In genomic region chr11:22631606-22632313, GRCm38 (mm10) we compare ENCODE assay signal across 8 mouse cellular contexts.
DNase-seq lines count a peak whose midpoint lies in the region; ATAC-seq and TF ChIP-seq lines count a peak whose summit lies in the region.

No protein-coding gene starts in this region.

- peak; percentile 55 for DNase-seq in adrenal gland, postnatal 10 days
- no peak for DNase-seq in adrenal gland, postnatal 25 days
- DNase-seq in NIH3T3 (ENCODE audit: low read depth) = peak; percentile 84
- DNase-seq in hindbrain, embryonic 14.5 days (ENCODE audit: low spot score) = peak; percentile 76
- peak; percentile 40 for DNase-seq in lung, postnatal 25 days (ENCODE audit: low spot score)
- DNase-seq in splenic B cell, adult 2 months (ENCODE audit: low read depth, low spot score) = peak; percentile 70
- DNase-seq in layer of hippocampus, adult 8-10 months (ENCODE audit: low spot score in 2 of 2) = no peak

- H3K36me3 ChIP-seq in hindbrain, embryonic 14.5 days (replicated peaks; ENCODE audit: control insufficient read depth, insufficient read depth) = no peaks in the 10 kb centered on the region
- H3K36me3 ChIP-seq in splenic B cell, adult 2 months (ENCODE audit: control insufficient read depth, insufficient read depth, low read length, poor library complexity, severe bottlenecking) = no peaks in the 10 kb centered on the region

- peak; percentile 54; the same call in 1 of the 2 replicates for ATAC-seq in hindbrain, embryonic 14.5 days (ENCODE audit: low FRiP score)

- peak overlapping the region; percentile 16; the same call in 1 of the 2 replicates for H3K9ac ChIP-seq in hindbrain, embryonic 14.5 days

- H3K27ac ChIP-seq in embryonic fibroblast, embryonic 13.5 days (ENCODE audit: insufficient read depth, low read length) = peak overlapping the region; percentile 24
- no peak overlapping the region for H3K27ac ChIP-seq in hindbrain, embryonic 14.5 days

- peaks cover 14% of the 10 kb centered on the region for H3K4me1 ChIP-seq in embryonic fibroblast, embryonic 13.5 days (ENCODE audit: control insufficient read depth, insufficient read depth, low read length)
- H3K4me1 ChIP-seq in hindbrain, embryonic 14.5 days (replicated peaks; ENCODE audit: control insufficient read depth, insufficient read depth, low read length) = peaks cover 4% of the 10 kb centered on the region; the same call in 1 of the 2 replicates

- TF ChIP-seq POLR2A in embryonic fibroblast, embryonic 13.5 days (IDR thresholded peaks at IDR 0.05; ENCODE audit: low read depth, low read length) = no peak

- H3K4me2 ChIP-seq in hindbrain, embryonic 14.5 days (replicated peaks) = peak overlapping the region; percentile 36

- 20% methylated on average over 6 of the region's 6 CpGs for WGBS in hindbrain, embryonic 14.5 days

- no peak overlapping the region for H3K4me3 ChIP-seq in embryonic fibroblast, embryonic 13.5 days (ENCODE audit: insufficient read depth, low read length)
- H3K4me3 ChIP-seq in hindbrain, embryonic 14.5 days (replicated peaks; ENCODE audit: low read length) = no peak overlapping the region

- no peak for TF ChIP-seq CTCF in embryonic fibroblast, embryonic 13.5 days (IDR thresholded peaks at IDR 0.05; ENCODE audit: borderline replicate concordance, insufficient read depth, low read length)

- no peaks in the 10 kb centered on the region for H3K27me3 ChIP-seq in hindbrain, embryonic 14.5 days (ENCODE audit: control insufficient read depth, insufficient read depth, low read length)
- no peaks in the 10 kb centered on the region for H3K27me3 ChIP-seq in splenic B cell, adult 2 months (ENCODE audit: control insufficient read depth, insufficient read depth, low read length, poor library complexity, severe bottlenecking)

- H3K9me3 ChIP-seq in hindbrain, embryonic 14.5 days (ENCODE audit: control insufficient read depth, low read length) = no peaks in the 10 kb centered on the region

Comparison
In these comparisons a context has a peak if more than half of its experiments do, and no peak if none do; other contexts are left out.
1. DNase-seq: peak in adrenal gland, postnatal 10 days (single experiment), NIH3T3 (single experiment), hindbrain, embryonic 14.5 days (single experiment), lung, postnatal 25 days (single experiment) and splenic B cell, adult 2 months (single experiment); none in adrenal gland, postnatal 25 days (single experiment) and layer of hippocampus, adult 8-10 months (0 of 2).